Mouse (Mus musculus) CD4-positive helper T cell, adult 2 months (primary cell): ENCODE measurements at regions not wholly inside any gene's neighbourhood (a gene's known extent, or its start where the extent isn't known, plus 50 kb on each side); places are given as distances from the start of the nearest gene placed in this dataset.

ENCODE experiments used
- DNase-seq: peaks from one replicate; pipeline ENCODE4 v3.0.0-alpha.2; 2012; ENCODE audit warnings: low read depth, missing footprints, low spot score

DNA sequence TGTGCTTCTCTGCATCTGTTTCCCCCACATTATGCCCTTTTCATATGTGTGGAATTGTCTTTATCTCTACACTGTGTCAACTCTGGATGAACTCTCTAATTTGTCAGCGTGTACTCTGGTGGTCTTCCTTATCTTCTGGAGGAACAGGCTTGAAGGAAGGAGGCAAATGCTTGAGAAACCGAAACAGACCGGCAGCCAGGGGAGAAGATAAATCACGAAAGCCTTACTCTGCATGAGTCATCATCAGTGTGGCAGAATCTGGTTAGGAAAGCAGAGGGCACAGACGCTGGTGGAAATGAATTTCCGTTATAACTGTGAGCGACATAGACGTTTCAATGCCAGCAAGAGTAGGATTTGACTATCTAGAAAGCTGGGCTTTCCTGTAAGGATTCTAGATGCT is 100.0 kb upstream of the Slc30a5 start:
- no peak for DNase-seq

- DNase-seq = no peak
These were observed 66.3 kb upstream of the Slc30a5 start for GRCm38 (mm10) chr13:100899566-100899965.

DNA sequence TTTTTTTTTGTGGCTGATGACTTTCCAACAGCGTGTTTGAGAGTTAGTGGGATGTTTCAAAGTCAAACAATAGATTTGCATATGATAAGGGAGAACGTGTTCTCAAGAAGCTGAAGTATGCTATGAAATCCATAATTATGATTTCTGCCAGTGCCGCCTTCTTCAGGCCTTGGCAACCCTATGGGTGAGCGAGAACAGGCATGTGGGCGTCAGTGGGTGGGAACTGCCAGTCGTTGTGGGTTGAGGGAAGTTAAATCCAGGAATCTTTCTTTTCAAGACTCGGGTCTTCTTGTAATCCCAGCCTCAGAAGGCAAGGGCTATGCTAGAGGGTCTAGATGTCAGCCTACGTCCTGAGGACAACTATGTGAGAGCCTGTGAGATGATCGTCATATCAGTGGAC is 60.6 kb upstream of the Slc30a5 start:
- DNase-seq = no peak

- DNase-seq = no peak
These were observed 59.9 kb upstream of the Slc30a5 start for GRCm38 (mm10) chr13:100893096-100893495.

GRCm38 (mm10) chr13:100892647-100893071 is 59.4 kb upstream of the Slc30a5 start:
- no peak for DNase-seq

- peak; percentile 52 for DNase-seq
These were observed 59.0 kb upstream of the Slc30a5 start for GRCm38 (mm10) chr13:100892204-100892603.

GRCm38 (mm10) chr13:100890457-100890856 is 57.2 kb upstream of the Slc30a5 start:
- DNase-seq = no peak

- DNase-seq = no peak
These were observed 55.3 kb upstream of the Slc30a5 start for GRCm38 (mm10) chr13:100888481-100888880.

DNA sequence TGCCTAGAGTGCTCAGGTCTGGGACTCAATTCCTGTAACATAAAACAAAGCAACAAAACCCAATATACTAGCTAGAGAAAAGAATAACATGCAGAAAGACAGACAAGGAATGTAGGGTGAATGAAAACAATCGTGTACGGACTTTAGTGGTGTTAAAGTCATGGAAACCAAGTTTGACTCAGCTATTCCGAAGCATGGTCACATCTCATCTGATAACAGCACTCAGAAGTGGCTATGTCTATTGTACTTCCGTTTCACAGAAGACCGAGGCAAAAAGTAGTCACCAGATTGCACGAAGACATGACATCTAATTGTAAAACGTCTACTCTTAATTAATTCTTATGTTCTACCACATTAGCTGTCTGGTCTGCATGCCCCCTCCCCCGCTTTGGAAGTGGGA is 50.5 kb upstream of the Slc30a5 start:
- DNase-seq = peak; percentile 35
